Mouse (Mus musculus) kidney, embryonic 16.5 days (tissue): Measurements from ENCODE around the gene 1110059E24Rik. TPM values are rescaled to one million over a fixed set of nuclear protein-coding genes. Genes with fewer than 3 reads are reported as not detected.

Experiments used
- ATAC-seq: fragments of 200-750 bp; cut with Nextera tagmentation; 2 replicates; pipeline ENCODE4 v1.8.0; 2017; ENCODE audit warnings: moderate TSS enrichment; ENCODE audit not compliant: low FRiP score, low TSS enrichment
- H3K27ac ChIP-seq: fragments of 300-500 bp; sonication (generic); 2 replicates; pipeline ENCODE4 v1.5.1; 2014; ENCODE audit warnings: low read length
- H3K27me3 ChIP-seq: fragments of 300-500 bp; sonication (generic); 2 replicates; pipeline ENCODE4 v1.6.1; 2014; ENCODE audit warnings: low read length, control low read depth, mixed read lengths; ENCODE audit not compliant: insufficient read depth
- H3K36me3 ChIP-seq: fragments of 300-500 bp; sonication (generic); 2 replicates; pipeline ENCODE4 v1.6.1; 2014; ENCODE audit warnings: low read length, control low read depth, mixed read lengths; ENCODE audit not compliant: insufficient read depth
- H3K4me1 ChIP-seq: fragments of 300-500 bp; sonication (generic); 2 replicates; pipeline ENCODE4 v1.6.1; 2014; ENCODE audit warnings: low read length, control low read depth, mixed read lengths; ENCODE audit not compliant: insufficient read depth
- H3K4me2 ChIP-seq: fragments of 300-500 bp; sonication (generic); replicated peaks from 2 replicates; pipeline ENCODE4 v1.6.1; 2014; ENCODE audit warnings: low read depth, low read length
- H3K4me3 ChIP-seq: fragments of 300-500 bp; sonication (generic); 2 replicates; pipeline ENCODE4 v1.5.1; 2014; ENCODE audit warnings: mild to moderate bottlenecking, low read length
- H3K9ac ChIP-seq: fragments of 300-500 bp; sonication (generic); replicated peaks from 2 replicates; pipeline ENCODE4 v1.6.1; 2014; ENCODE audit warnings: low read length
- H3K9me3 ChIP-seq: fragments of 300-500 bp; sonication (generic); 2 replicates; pipeline ENCODE4 v1.6.1; 2016; ENCODE audit warnings: low read length, control low read depth
- WGBS: fragments of 180-500 bp; shearing (Covaris S2); extraction: QIAGEN DNeasy Blood & Tissue Kit; methylation state at CpG from one replicate; pipeline ENCODE4 v1.1.7; 2014; 5-methylcytosine and 5-hydroxymethylcytosine counted together
- polyA plus RNA-seq: library from polyadenylated mRNA; unstranded; fragments of >200 nt; fragmentation: Nextera tagmentation; extraction: Ambion mirVana; gene quantifications from 2 replicates; pipeline ENCODE4 v1.2.1, GENCODE M21; 2015

The 1110059E24Rik gene
- polyA plus RNA-seq, 1 experiment from 2014 or later: 68.6 TPM

- Histone ChIP-seq H3K9ac (no peak overlapping the region), H3K36me3 (no peaks in the 10 kb centered on the region), H3K4me1 (no peaks in the 10 kb centered on the region), H3K4me2 (no peak overlapping the region), H3K9me3 (no peaks in the 10 kb centered on the region), H3K27ac (no peak overlapping the region), H3K4me3 (no peak overlapping the region), H3K27me3 (no peaks in the 10 kb centered on the region)
- no peak for ATAC-seq
- 72% methylated on average over 4 of the region's 4 CpGs for WGBS
These were observed 69.2 kb downstream of the 1110059E24Rik start for GRCm38 (mm10) chr19:21583523-21583984.

- WGBS: 27% methylated on average over 6 of the region's 6 CpGs
- H3K9ac ChIP-seq: no peak overlapping the region
- no peak overlapping the region for H3K4me2 ChIP-seq
- no peaks in the 10 kb centered on the region for H3K9me3 ChIP-seq
- H3K27me3 ChIP-seq: no peaks in the 10 kb centered on the region
- no peak overlapping the region for H3K4me3 ChIP-seq
- no peak for ATAC-seq
- H3K27ac ChIP-seq: no peak overlapping the region
- H3K36me3 ChIP-seq: no peaks in the 10 kb centered on the region
- H3K4me1 ChIP-seq: no peaks in the 10 kb centered on the region
These were observed 71.4 kb downstream of the 1110059E24Rik start for GRCm38 (mm10) chr19:21581404-21581803.

- no peaks in the 10 kb centered on the region for H3K27me3 ChIP-seq
- no peak overlapping the region for H3K4me2 ChIP-seq
- H3K4me1 ChIP-seq: no peaks in the 10 kb centered on the region
- 0 out of 2 replicates have a peak, but pooled peaks have one; percentile 22 for ATAC-seq
- H3K27ac ChIP-seq: no peak overlapping the region
- no peaks in the 10 kb centered on the region for H3K9me3 ChIP-seq
- no peak overlapping the region for H3K9ac ChIP-seq
- no peaks in the 10 kb centered on the region for H3K36me3 ChIP-seq
- 75% methylated on average over 3 of the region's 3 CpGs for WGBS
- no peak overlapping the region for H3K4me3 ChIP-seq
These were observed 72.9 kb downstream of the 1110059E24Rik start for GRCm38 (mm10) chr19:21579896-21580295.

GRCm38 (mm10) chr19:21577443-21577842 lies 75.3 kb downstream of the 1110059E24Rik start:
- Histone ChIP-seq H3K27ac (no peak overlapping the region), H3K4me1 (0 out of 2 replicates have a peak, but pooled peaks cover 2% of the 10 kb centered on the region), H3K27me3 (no peaks in the 10 kb centered on the region), H3K9ac (no peak overlapping the region), H3K9me3 (no peaks in the 10 kb centered on the region), H3K36me3 (no peaks in the 10 kb centered on the region), H3K4me2 (no peak overlapping the region), H3K4me3 (no peak overlapping the region)
- no peak for ATAC-seq
- WGBS: 61% methylated on average over 3 of the region's 3 CpGs

- Histone ChIP-seq H3K4me1 (peaks cover 8% of the 10 kb centered on the region), H3K4me3 (peak overlapping the region; percentile 21), H3K9me3 (no peaks in the 10 kb centered on the region), H3K27me3 (no peaks in the 10 kb centered on the region), H3K4me2 (peak overlapping the region; percentile 47), H3K36me3 (no peaks in the 10 kb centered on the region), H3K9ac (peak overlapping the region; percentile 32; the same call in 1 of the 2 replicates), H3K27ac (no peak overlapping the region)
- 33% methylated on average over 7 of the region's 7 CpGs for WGBS
- no peak for ATAC-seq
These were observed 80.8 kb downstream of the 1110059E24Rik start for GRCm38 (mm10) chr19:21571986-21572385.

- H3K27me3 ChIP-seq: no peaks in the 10 kb centered on the region
- peak overlapping the region; percentile 21 for H3K4me3 ChIP-seq
- H3K36me3 ChIP-seq: no peaks in the 10 kb centered on the region
- WGBS: 20% methylated on average over 16 of the region's 16 CpGs
- ATAC-seq: peak; percentile 87
- peaks cover 8% of the 10 kb centered on the region for H3K4me1 ChIP-seq
- H3K9me3 ChIP-seq: no peaks in the 10 kb centered on the region
- H3K4me2 ChIP-seq: peak overlapping the region; percentile 47
- H3K9ac ChIP-seq: peak overlapping the region; percentile 32; the same call in 1 of the 2 replicates
- no peak overlapping the region; the same call in 1 of the 2 replicates for H3K27ac ChIP-seq
These were observed 81.4 kb downstream of the 1110059E24Rik start for GRCm38 (mm10) chr19:21571223-21571980.

- peaks cover 8% of the 10 kb centered on the region for H3K4me1 ChIP-seq
- H3K27ac ChIP-seq: no peak overlapping the region
- ATAC-seq: peak; percentile 23; the same call in 1 of the 2 replicates
- H3K4me2 ChIP-seq: no peak overlapping the region
- H3K9me3 ChIP-seq: no peaks in the 10 kb centered on the region
- no peak overlapping the region for H3K4me3 ChIP-seq
- H3K36me3 ChIP-seq: no peaks in the 10 kb centered on the region
- no peak overlapping the region for H3K9ac ChIP-seq
- 50% methylated on average over 8 of the region's 8 CpGs for WGBS
- no peaks in the 10 kb centered on the region for H3K27me3 ChIP-seq
These were observed 82.0 kb downstream of the 1110059E24Rik start for GRCm38 (mm10) chr19:21570778-21571177.

- H3K27ac ChIP-seq: no peak overlapping the region
These were observed 84.1 kb downstream of the 1110059E24Rik start for GRCm38 (mm10) chr19:21568528-21569185.

GRCm38 (mm10) chr19:21567933-21568332 lies 84.8 kb downstream of the 1110059E24Rik start:
- H3K27me3 ChIP-seq: no peaks in the 10 kb centered on the region
- no peaks in the 10 kb centered on the region for H3K9me3 ChIP-seq
- no peak overlapping the region for H3K27ac ChIP-seq
- peaks cover 8% of the 10 kb centered on the region for H3K4me1 ChIP-seq
- H3K4me3 ChIP-seq: no peak overlapping the region
- H3K9ac ChIP-seq: no peak overlapping the region
- no peak for ATAC-seq
- no peak overlapping the region for H3K4me2 ChIP-seq
- WGBS: 90% methylated on average over 3 of the region's 3 CpGs
- no peaks in the 10 kb centered on the region for H3K36me3 ChIP-seq

More at GRCm38 (mm10) chr19:21568528-21569185, 84.1 kb downstream of the 1110059E24Rik start:
- Histone ChIP-seq H3K9me3 (no peaks in the 10 kb centered on the region), H3K4me1 (peaks cover 8% of the 10 kb centered on the region), H3K4me2 (no peak overlapping the region), H3K36me3 (no peaks in the 10 kb centered on the region), H3K9ac (no peak overlapping the region), H3K27me3 (no peaks in the 10 kb centered on the region), H3K4me3 (no peak overlapping the region)
- WGBS: 71% methylated on average over 3 of the region's 3 CpGs
- no peak for ATAC-seq

- ATAC-seq: no peak
- no peak overlapping the region for H3K9ac ChIP-seq
- H3K4me3 ChIP-seq: no peak overlapping the region
- no peaks in the 10 kb centered on the region for H3K27me3 ChIP-seq
- H3K36me3 ChIP-seq: no peaks in the 10 kb centered on the region
- H3K9me3 ChIP-seq: no peaks in the 10 kb centered on the region
- H3K4me2 ChIP-seq: no peak overlapping the region
- H3K4me1 ChIP-seq: peaks cover under 1% of the 10 kb centered on the region
- 86% methylated on average over 5 of the region's 5 CpGs for WGBS
- no peak overlapping the region for H3K27ac ChIP-seq
These were observed 86.3 kb downstream of the 1110059E24Rik start for GRCm38 (mm10) chr19:21566484-21566883.
